Mouse (Mus musculus): ENCODE results near the gene 9630041A04Rik. TPM values are rescaled to one million over a fixed set of nuclear protein-coding genes. Genes with fewer than 3 reads are reported as not detected.
A peak's percentile ranks its signal among the peaks of the same experiment; 100 is the strongest.

The 9630041A04Rik gene
- total and polyA plus RNA-seq, 2 experiments from 2014 or later, result 0.24 TPM; not detected in 1

DNA sequence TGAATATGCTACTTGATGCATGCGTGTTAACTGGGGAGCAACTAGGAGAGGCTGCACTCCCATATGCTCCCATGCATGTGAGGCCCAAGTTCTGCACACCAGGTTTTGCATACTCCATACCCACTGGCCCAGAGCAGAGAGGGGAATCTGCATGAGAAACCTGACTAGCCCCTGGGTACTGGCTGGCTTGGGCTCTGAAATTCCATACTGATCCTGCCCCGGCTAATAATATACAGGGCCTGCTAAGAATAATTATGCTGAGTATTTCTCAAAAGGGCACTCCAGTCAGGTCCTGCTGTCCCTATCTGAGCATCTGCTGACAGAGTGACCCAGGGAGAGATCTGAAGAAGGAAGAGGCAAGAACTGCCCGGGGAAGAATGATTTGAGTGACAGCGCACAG lies 92.9 kb downstream of the 9630041A04Rik start:
- ATAC-seq (no peak), DNase-seq (ENCODE audit: low spot score) (no peak)
- no peaks in the 10 kb centered on the region for H3K9me3 ChIP-seq (ENCODE audit: low read length)
- H3K27me3 ChIP-seq (ENCODE audit: insufficient read depth, low read length), result no peaks in the 10 kb centered on the region
- no peak overlapping the region for H3K4me3 ChIP-seq (ENCODE audit: low read length)
- H3K9ac ChIP-seq (replicated peaks; ENCODE audit: low read length), result no peak overlapping the region
- no peak for TF ChIP-seq CTCF (IDR thresholded peaks at IDR 0.05; ENCODE audit: low read depth)
- no peak overlapping the region for H3K27ac ChIP-seq
- no peaks in the 10 kb centered on the region for H3K36me3 ChIP-seq (ENCODE audit: insufficient read depth, low read length)
- WGBS, result 60% methylated on average over 4 of the region's 4 CpGs
- peaks cover 7% of the 10 kb centered on the region; the same call in 1 of the 2 replicates for H3K4me1 ChIP-seq (ENCODE audit: insufficient read depth, low read length)
- no peak overlapping the region for H3K4me2 ChIP-seq (ENCODE audit: low read depth, low read length)

DNA sequence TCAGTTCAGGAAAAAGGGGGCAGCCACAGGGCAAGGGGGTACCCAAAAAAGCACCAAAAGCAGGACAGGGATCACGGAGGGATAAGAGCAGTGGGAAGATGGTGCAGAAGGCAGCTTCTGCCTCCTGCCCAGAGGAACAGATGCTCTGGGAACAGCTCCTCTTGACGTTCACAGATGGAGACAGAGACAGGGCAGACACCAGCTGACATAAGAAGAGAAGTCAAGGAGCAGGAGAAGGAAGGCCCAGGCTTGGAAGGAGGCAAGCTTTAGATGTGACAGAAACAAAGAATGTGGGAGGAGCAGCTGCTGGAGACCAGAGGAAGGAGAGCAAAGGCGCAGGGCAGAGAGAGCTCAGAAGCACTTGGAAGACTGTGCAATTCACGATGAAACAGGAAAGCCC lies 94.6 kb downstream of the 9630041A04Rik start:
- TF ChIP-seq CTCF (IDR thresholded peaks at IDR 0.05; ENCODE audit: low read depth), result no peak
- 37% methylated on average over 4 of the region's 4 CpGs for WGBS
- no peaks in the 10 kb centered on the region for H3K9me3 ChIP-seq (ENCODE audit: low read length)
- H3K4me3 ChIP-seq (ENCODE audit: low read length), result no peak overlapping the region
- H3K36me3 ChIP-seq (ENCODE audit: insufficient read depth, low read length), result no peaks in the 10 kb centered on the region
- no peak overlapping the region for H3K4me2 ChIP-seq (ENCODE audit: low read depth, low read length)
- peaks cover 7% of the 10 kb centered on the region; the same call in 1 of the 2 replicates for H3K4me1 ChIP-seq (ENCODE audit: insufficient read depth, low read length)
- no peak for ATAC-seq
- no peaks in the 10 kb centered on the region for H3K27me3 ChIP-seq (ENCODE audit: insufficient read depth, low read length)
- 0 out of 2 replicates have a peak overlapping the region, but pooled peaks have one; percentile 11 for H3K27ac ChIP-seq
- H3K9ac ChIP-seq (replicated peaks; ENCODE audit: low read length), result no peak overlapping the region
- DNase-seq (ENCODE audit: low spot score), result no peak

DNA sequence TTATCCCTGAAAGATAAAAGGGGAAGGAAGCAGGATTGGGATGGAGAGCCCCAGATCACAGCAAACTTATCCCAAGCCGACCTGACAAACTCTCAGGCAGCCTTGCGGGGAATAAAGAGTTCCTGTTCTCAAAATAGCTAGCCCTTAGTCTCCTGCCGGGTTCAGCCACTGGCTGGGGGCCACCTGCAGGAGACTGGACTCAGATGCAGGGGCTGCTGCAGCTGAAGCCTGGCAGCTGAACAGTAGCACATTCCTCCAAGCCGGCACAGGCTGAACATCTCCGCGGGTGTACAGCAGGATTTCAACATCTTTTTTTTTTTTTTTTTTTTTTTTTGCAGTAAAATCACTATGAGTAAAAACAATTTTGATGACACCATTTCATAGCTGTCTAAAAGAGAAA lies 110.2 kb downstream of the 9630041A04Rik start:
- H3K4me1 ChIP-seq (ENCODE audit: insufficient read depth, low read length), result no peaks in the 10 kb centered on the region
- TF ChIP-seq CTCF (IDR thresholded peaks at IDR 0.05; ENCODE audit: low read depth), result no peak
- no peaks in the 10 kb centered on the region for H3K9me3 ChIP-seq (ENCODE audit: low read length)
- no peaks in the 10 kb centered on the region for H3K27me3 ChIP-seq (ENCODE audit: insufficient read depth, low read length)
- no peak overlapping the region for H3K9ac ChIP-seq (replicated peaks; ENCODE audit: low read length)
- ATAC-seq (no peak), DNase-seq (ENCODE audit: low spot score) (peak; percentile 19)
- no peak overlapping the region for H3K4me3 ChIP-seq (ENCODE audit: low read length)
- H3K36me3 ChIP-seq (ENCODE audit: insufficient read depth, low read length), result no peaks in the 10 kb centered on the region
- WGBS, result 16% methylated on average over 6 of the region's 6 CpGs
- H3K27ac ChIP-seq, result no peak overlapping the region
- no peak overlapping the region for H3K4me2 ChIP-seq (ENCODE audit: low read depth, low read length)

DNA sequence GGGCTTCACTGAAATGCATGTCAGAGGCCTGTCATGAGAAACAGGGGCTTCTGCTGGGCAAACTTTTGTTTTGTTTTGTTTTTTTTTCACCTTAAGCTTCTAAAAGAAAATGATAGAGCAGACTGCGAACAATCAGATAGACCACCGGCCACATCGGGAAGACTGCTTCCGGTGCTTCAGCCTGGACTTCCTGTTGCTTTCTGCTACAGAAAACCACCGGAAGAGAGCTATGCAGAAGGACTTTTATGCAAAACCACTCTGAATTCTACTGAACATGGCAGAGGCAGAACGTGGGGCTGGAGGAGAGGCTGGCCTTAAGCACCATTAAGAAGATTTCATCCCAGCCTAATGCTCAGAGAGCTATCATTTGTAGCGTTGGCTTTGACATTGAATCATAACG lies 110.7 kb downstream of the 9630041A04Rik start:
- no peak for ATAC-seq
- Histone ChIP-seq H3K4me2 (ENCODE audit: low read depth, low read length) (no peak overlapping the region), H3K27ac (no peak overlapping the region), H3K9ac (replicated peaks; ENCODE audit: low read length) (no peak overlapping the region), H3K9me3 (ENCODE audit: low read length) (no peaks in the 10 kb centered on the region), H3K27me3 (ENCODE audit: insufficient read depth, low read length) (no peaks in the 10 kb centered on the region), H3K4me1 (ENCODE audit: insufficient read depth, low read length) (no peaks in the 10 kb centered on the region), H3K36me3 (ENCODE audit: insufficient read depth, low read length) (no peaks in the 10 kb centered on the region), H3K4me3 (ENCODE audit: low read length) (no peak overlapping the region)
- no peak for TF ChIP-seq CTCF (IDR thresholded peaks at IDR 0.05; ENCODE audit: low read depth)
- 71% methylated on average over 8 of the region's 8 CpGs for WGBS
- no peak for DNase-seq (ENCODE audit: low spot score)

DNA sequence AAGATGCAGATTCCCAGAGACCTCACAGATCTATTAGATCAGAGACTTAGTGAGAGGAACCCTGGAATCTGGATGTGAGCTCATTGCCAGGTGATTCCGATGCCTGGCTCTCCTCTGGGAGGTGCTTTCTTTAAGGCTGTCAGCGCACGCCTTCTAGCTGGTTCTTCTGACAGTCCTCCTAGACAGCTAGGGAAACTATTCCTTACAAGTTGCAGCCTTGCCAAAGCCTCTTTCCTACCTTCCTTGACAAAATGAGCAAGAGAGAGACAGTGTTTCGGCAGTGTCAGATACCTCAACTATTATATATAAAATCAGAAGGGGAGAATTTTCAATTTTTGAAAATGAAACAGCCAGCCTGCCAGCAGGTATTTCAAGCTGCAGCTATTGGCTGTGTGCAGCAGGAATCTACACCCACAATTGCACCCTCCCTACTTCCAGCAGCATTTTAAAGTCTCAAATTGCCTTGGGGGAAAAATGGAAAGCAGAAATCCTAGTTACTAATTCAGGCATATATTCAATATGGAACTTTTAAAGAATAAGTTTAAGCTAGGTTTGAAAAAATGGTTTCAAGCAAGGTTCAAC lies 115.3 kb downstream of the 9630041A04Rik start:
- H3K9ac ChIP-seq (replicated peaks; ENCODE audit: low read length), result no peak overlapping the region
- ATAC-seq, result no peak
- H3K27ac ChIP-seq, result no peak overlapping the region
- no peak overlapping the region for H3K4me2 ChIP-seq (ENCODE audit: low read depth, low read length)
- TF ChIP-seq CTCF (IDR thresholded peaks at IDR 0.05; ENCODE audit: low read depth), result no peak
- H3K27me3 ChIP-seq (ENCODE audit: insufficient read depth, low read length), result no peaks in the 10 kb centered on the region
- no peaks in the 10 kb centered on the region for H3K36me3 ChIP-seq (ENCODE audit: insufficient read depth, low read length)
- no peak overlapping the region for H3K4me3 ChIP-seq (ENCODE audit: low read length)
- no peak for DNase-seq (ENCODE audit: low spot score)
- WGBS, result 81% methylated on average over 4 of the region's 4 CpGs
- no peaks in the 10 kb centered on the region for H3K9me3 ChIP-seq (ENCODE audit: low read length)
- no peaks in the 10 kb centered on the region for H3K4me1 ChIP-seq (ENCODE audit: insufficient read depth, low read length)

DNA sequence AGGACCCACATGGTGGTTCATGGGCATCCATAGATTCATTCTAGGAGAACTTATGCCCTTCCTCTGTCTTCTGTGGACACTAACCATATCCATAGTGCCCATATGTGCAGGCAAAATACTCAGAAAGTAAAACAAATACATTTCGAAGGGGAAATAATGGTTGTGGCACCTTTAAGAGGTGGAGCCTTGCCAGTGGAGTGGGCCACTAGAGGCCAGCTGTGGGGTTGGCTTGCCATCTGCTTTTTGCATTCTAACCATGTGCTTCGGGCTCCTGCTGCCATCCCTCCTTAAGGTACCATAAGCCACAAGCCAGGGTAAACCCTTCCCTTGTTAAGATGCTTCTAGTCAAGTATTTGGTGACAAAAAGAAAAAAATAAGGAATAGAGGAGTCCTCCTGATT lies 119.5 kb downstream of the 9630041A04Rik start:
- Histone ChIP-seq H3K36me3 (ENCODE audit: insufficient read depth, low read length) (no peaks in the 10 kb centered on the region), H3K9ac (replicated peaks; ENCODE audit: low read length) (no peak overlapping the region), H3K4me2 (ENCODE audit: low read depth, low read length) (no peak overlapping the region), H3K4me3 (ENCODE audit: low read length) (no peak overlapping the region), H3K4me1 (ENCODE audit: insufficient read depth, low read length) (no peaks in the 10 kb centered on the region), H3K27me3 (ENCODE audit: insufficient read depth, low read length) (no peaks in the 10 kb centered on the region), H3K9me3 (ENCODE audit: low read length) (no peaks in the 10 kb centered on the region), H3K27ac (no peak overlapping the region)
- DNase-seq (ENCODE audit: low spot score), result no peak
- TF ChIP-seq CTCF (IDR thresholded peaks at IDR 0.05; ENCODE audit: low read depth), result no peak
- no peak for ATAC-seq
- whole genome bisulfite sequencing, result 81% methylated on average over 2 of the region's 2 CpGs

DNA sequence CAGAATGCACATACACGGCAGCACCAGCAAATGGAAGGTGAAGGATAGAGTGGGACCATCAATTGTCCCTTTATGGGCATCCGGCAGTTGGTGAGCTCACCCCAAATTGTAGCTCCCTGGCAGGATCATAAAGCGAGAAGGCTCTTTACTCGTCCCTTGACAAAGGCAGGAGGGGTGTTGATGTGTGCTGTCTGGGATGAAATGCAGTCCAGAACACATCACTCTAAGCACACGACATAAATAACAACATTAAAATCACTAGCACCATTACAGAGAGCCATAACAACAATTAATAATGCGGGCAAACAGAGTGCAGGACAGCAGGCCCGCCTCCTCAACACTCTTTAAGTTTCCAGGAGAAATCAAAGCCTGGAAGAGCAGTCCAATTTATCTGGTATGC lies 120.7 kb downstream of the 9630041A04Rik start:
- ATAC-seq, result no peak
- TF ChIP-seq CTCF (IDR thresholded peaks at IDR 0.05; ENCODE audit: low read depth), result no peak
- 84% methylated on average over 7 of the region's 7 CpGs for WGBS

More for the DNA sequence above, 120.7 kb downstream of the 9630041A04Rik start:
- Histone ChIP-seq H3K27me3 (ENCODE audit: insufficient read depth, low read length) (no peaks in the 10 kb centered on the region), H3K9me3 (ENCODE audit: low read length) (no peaks in the 10 kb centered on the region), H3K4me3 (ENCODE audit: low read length) (no peak overlapping the region), H3K4me2 (ENCODE audit: low read depth, low read length) (no peak overlapping the region), H3K27ac (no peak overlapping the region), H3K9ac (replicated peaks; ENCODE audit: low read length) (no peak overlapping the region), H3K4me1 (ENCODE audit: insufficient read depth, low read length) (no peaks in the 10 kb centered on the region), H3K36me3 (ENCODE audit: insufficient read depth, low read length) (no peaks in the 10 kb centered on the region)
- no peak for DNase-seq (ENCODE audit: low spot score)

Measured in hindbrain, postnatal 0 days (tissue).